Mouse (Mus musculus) E14TG2a.4 (cell line): ENCODE results near the gene Fam193b.
A peak's percentile ranks its signal among the peaks of the same experiment; 100 is the strongest.

Source experiments
- H3K27me3 ChIP-seq: 2 replicates; pipeline ENCODE4 v1.6.1; 2014; ENCODE audit warnings: low read length, control low read depth; ENCODE audit not compliant: insufficient read depth
- H3K36me3 ChIP-seq: 2 replicates; pipeline ENCODE4 v1.6.1; 2014; ENCODE audit warnings: low read length, control low read depth; ENCODE audit not compliant: insufficient read depth
- H3K4me1 ChIP-seq: replicated peaks from 2 replicates; pipeline ENCODE4 v1.6.1; 2014; ENCODE audit warnings: low read depth, low read length, control low read depth
- H3K4me3 ChIP-seq: replicated peaks from 2 replicates; pipeline ENCODE4 v1.5.1; 2014; ENCODE audit warnings: mild to moderate bottlenecking, low read length
- H3K9me3 ChIP-seq: 2 replicates; pipeline ENCODE4 v1.6.1; 2014; ENCODE audit warnings: low read length, control low read depth
- CTCF ChIP-seq: conservative IDR thresholded peaks from 2 replicates; pipeline ENCODE4 v1.5.1; 2014; ENCODE audit warnings: low read length
- NANOG ChIP-seq: IDR thresholded peaks from 2 replicates; pipeline ENCODE4 v1.6.1; 2014; ENCODE audit warnings: borderline replicate concordance, low read length, mixed read lengths
- POU5F1 ChIP-seq: IDR thresholded peaks from 2 replicates; pipeline ENCODE4 v1.6.1; 2014; ENCODE audit warnings: low read length, borderline replicate concordance

Fam193b gene

DNA sequence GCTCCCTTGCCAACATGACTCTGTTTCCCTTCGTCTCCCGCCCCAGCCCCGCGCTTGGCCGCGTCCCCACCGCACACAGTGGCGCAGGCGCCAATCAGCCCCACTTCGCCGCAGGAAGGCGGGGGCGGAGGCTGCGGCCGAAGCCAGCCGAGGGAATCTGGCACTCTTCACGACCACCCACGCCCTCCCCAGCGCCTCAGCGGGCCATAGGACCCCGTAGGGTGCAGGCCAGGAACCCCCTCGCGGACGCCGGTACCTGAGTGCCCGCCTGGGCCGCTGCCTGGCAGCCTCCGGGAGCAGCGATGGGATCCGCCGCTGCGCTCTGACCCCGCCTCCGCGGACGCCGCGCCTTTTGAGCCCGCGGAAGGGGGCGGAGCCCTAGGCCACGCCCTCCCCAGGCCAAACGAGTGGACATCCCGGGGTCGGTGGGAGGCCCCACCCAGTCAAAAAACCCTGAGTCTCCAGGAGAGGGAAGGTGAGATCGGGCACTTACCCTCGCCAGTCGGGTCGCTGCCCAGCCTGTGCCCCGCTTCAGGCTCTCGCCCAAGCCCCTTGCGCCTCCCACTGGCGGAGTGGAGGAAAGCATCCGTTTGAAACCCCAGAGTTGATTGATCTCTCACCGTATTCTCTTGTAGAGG lies 57.7 kb downstream of the Fam193b start, which contains the start of gene Pdlim7:
Gene Pdlim7 (minus strand): TSS at position 566 of the 638 bp plus-strand sequence.
- Histone ChIP-seq H3K4me3 (peak within 1 kb of the TSS; percentile 91), H3K36me3 (peaks cover 20% of the 10 kb centered on the region), H3K27me3 (peaks cover 23% of the 10 kb centered on the region), H3K4me1 (peaks cover 56% of the 10 kb centered on the region), H3K9me3 (no peaks in the 10 kb centered on the region)
- TF ChIP-seq CTCF (peak; percentile 67), POU5F1 (no peak)

DNA sequence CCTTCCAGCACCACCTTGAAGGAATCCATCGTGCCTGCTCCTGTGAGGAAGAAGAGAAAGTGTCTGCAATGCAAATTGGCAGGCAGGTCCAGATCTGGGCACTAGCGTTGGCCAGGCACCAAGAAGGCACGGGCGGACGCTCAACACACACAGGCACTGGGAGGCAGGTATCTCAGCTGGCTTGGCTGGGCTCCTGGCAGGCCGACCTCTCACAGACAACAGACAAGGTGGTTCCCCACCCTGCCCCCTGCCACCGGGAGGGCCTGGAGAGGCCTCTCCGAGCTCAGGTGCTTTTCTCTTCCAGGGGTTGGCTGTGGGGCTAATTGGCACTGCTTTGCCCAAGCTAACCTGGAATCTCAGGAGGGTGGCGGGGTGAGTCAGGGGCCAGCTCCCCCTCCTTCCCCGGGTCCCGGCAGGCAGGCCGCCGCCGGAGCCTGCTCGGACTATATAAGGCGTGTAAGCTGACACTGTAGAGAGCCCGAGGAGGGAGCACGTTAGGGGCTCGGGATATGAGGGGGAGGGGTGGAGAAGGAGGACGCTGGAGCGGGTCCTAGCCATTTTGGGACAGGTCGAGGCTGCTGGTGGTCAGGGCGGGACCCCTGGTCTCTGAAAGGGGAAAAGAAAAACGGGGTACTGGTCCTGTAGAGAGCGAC lies 58.4 kb downstream of the Fam193b start:
- no peaks in the 10 kb centered on the region for H3K9me3 ChIP-seq
- H3K36me3 ChIP-seq: peaks cover 25% of the 10 kb centered on the region
- no peak for TF ChIP-seq POU5F1
- peak overlapping the region; percentile 91 for H3K4me3 ChIP-seq
- peaks cover 62% of the 10 kb centered on the region for H3K4me1 ChIP-seq
- peaks cover 23% of the 10 kb centered on the region for H3K27me3 ChIP-seq

DNA sequence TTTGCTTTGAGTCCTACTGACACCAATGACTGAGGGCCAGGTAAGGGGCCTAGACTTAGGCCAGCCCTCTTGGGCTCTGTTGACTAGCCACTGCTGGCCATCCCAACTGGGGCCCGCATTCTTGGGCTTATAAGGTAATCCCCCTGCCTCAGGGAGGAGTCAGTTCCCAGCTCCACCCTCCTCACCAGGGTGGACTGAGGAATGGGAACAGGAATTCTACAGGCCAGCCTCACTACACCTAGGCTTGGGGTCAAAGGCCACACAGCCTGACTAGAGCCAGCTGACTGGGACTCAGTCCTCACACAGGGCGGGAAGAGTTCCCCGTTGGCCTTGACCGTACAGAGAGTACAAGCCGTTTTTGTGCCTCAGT lies 59.4 kb downstream of the Fam193b start:
- Histone ChIP-seq H3K4me1 (peaks cover 64% of the 10 kb centered on the region), H3K27me3 (peaks cover 23% of the 10 kb centered on the region), H3K4me3 (peak overlapping the region; percentile 91), H3K9me3 (no peaks in the 10 kb centered on the region), H3K36me3 (peaks cover 35% of the 10 kb centered on the region)
- no peak for TF ChIP-seq NANOG
- no peak for TF ChIP-seq POU5F1
- no peak for TF ChIP-seq CTCF

GRCm38 (mm10) chr13:55510668-55511491 lies 60.0 kb downstream of the Fam193b start:
- TF ChIP-seq CTCF: no peak
- no peak for TF ChIP-seq NANOG
- TF ChIP-seq POU5F1: no peak
- Histone ChIP-seq H3K36me3 (peaks cover 41% of the 10 kb centered on the region), H3K4me3 (peak overlapping the region; percentile 91), H3K9me3 (no peaks in the 10 kb centered on the region), H3K4me1 (peaks cover 69% of the 10 kb centered on the region), H3K27me3 (peaks cover 23% of the 10 kb centered on the region)

DNA sequence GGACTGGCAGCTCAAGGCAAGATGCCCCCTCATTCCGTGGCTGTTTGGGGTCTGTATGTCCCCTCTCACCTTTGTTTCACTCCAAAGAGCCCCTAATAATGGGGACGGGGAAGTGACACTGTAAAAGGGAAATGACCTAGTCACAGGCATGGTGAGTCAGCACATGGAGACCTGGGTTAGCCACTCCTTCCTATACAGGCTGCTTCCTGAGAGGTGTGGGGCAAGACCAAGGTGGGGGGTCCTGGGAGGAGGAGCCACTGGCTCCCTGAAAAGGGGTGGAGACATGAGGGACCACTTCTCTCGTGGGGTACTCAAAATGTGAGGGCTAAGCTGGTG lies 60.6 kb downstream of the Fam193b start:
- Histone ChIP-seq H3K4me3 (peak overlapping the region; percentile 91), H3K4me1 (peaks cover 69% of the 10 kb centered on the region), H3K27me3 (peaks cover 20% of the 10 kb centered on the region), H3K36me3 (peaks cover 47% of the 10 kb centered on the region), H3K9me3 (no peaks in the 10 kb centered on the region)
- no peak for TF ChIP-seq NANOG

GRCm38 (mm10) chr13:55508531-55508930 lies 62.4 kb downstream of the Fam193b start:
- Histone ChIP-seq H3K4me1 (peaks cover 62% of the 10 kb centered on the region), H3K4me3 (peak overlapping the region; percentile 56), H3K27me3 (peaks cover 3% of the 10 kb centered on the region; the same call in 1 of the 2 replicates), H3K9me3 (no peaks in the 10 kb centered on the region), H3K36me3 (peaks cover 65% of the 10 kb centered on the region)
- no peak for TF ChIP-seq CTCF
- TF ChIP-seq NANOG: no peak
- TF ChIP-seq POU5F1: no peak

GRCm38 (mm10) chr13:55507877-55508276 lies 63.0 kb downstream of the Fam193b start:
- Histone ChIP-seq H3K4me1 (peaks cover 61% of the 10 kb centered on the region), H3K9me3 (no peaks in the 10 kb centered on the region), H3K27me3 (peaks cover 3% of the 10 kb centered on the region; the same call in 1 of the 2 replicates), H3K4me3 (0 out of 2 replicates have a peak overlapping the region, but pooled peaks have one; percentile 35), H3K36me3 (peaks cover 71% of the 10 kb centered on the region)
- peak; percentile 89 for TF ChIP-seq CTCF
- TF ChIP-seq NANOG: no peak
- no peak for TF ChIP-seq POU5F1

- Histone ChIP-seq H3K4me1 (peaks cover 51% of the 10 kb centered on the region), H3K36me3 (peaks cover 83% of the 10 kb centered on the region), H3K27me3 (no peaks in the 10 kb centered on the region), H3K9me3 (no peaks in the 10 kb centered on the region), H3K4me3 (no peak overlapping the region)
- TF ChIP-seq NANOG (no peak), CTCF (no peak), POU5F1 (no peak)
These were observed 64.2 kb downstream of the Fam193b start for GRCm38 (mm10) chr13:55506697-55507096.
